Mouse (Mus musculus) cerebellum, adult 2 months (tissue): ENCODE measurements at regions not wholly inside any gene's neighbourhood (a gene's known extent, or its start where the extent isn't known, plus 50 kb on each side); places are given as distances from the start of the nearest gene placed in this dataset.

Source experiments
- CTCF ChIP-seq: fragments of 200-500 bp; IDR thresholded peaks from 2 replicates; pipeline ENCODE4 v1.5.1; 2011; ENCODE audit warnings: low read depth, mild to moderate bottlenecking, control low read depth, low read length, moderate library complexity, borderline replicate concordance; ENCODE audit not compliant: insufficient read depth
- POLR2A ChIP-seq: fragments of 200-500 bp; IDR thresholded peaks from 2 replicates; pipeline ENCODE4 v1.6.1; 2011; ENCODE audit warnings: low read length, control low read depth, borderline replicate concordance; ENCODE audit not compliant: insufficient read depth

DNA sequence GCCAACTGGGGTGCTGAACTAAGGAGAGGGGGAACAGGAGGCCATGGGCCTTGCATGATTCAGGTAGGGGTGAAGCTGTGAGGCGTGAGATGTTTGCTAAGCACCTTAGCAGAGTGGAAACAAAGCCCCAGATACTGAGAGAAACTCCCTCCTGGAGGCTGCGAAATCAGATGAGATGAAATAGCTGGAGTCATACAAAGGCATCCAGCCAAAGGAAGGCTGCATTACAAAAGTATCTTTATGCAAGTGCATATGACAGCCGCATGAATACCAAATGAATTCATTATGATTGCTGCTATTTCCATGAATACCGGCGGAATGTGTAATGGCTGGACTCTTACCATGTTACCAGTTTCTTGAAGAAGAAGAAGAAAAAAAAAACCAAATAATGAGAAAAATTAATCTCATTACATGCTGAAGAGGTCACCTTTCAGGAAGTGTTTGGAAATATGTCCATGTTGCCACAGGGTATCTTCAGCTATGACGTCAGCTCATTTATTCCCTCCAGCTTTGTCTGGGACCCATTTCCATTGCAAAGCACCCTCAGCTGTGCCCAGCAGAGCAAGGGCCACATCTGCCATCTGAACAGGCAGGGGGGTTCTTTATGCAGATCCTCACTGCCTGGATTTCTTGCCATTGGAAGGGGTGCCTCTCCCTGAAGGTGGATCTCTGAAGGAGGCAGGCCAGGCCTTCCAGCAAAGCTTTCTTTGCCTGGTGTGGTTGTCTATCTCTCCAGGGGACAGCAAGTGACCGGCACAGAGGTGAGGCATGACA, 551.7 kb upstream of the Mki67 start:
- TF ChIP-seq CTCF, result no peak
- TF ChIP-seq POLR2A, result no peak
